11 mouse cellular contexts compared by ENCODE assay signal in the genomic region with DNA sequence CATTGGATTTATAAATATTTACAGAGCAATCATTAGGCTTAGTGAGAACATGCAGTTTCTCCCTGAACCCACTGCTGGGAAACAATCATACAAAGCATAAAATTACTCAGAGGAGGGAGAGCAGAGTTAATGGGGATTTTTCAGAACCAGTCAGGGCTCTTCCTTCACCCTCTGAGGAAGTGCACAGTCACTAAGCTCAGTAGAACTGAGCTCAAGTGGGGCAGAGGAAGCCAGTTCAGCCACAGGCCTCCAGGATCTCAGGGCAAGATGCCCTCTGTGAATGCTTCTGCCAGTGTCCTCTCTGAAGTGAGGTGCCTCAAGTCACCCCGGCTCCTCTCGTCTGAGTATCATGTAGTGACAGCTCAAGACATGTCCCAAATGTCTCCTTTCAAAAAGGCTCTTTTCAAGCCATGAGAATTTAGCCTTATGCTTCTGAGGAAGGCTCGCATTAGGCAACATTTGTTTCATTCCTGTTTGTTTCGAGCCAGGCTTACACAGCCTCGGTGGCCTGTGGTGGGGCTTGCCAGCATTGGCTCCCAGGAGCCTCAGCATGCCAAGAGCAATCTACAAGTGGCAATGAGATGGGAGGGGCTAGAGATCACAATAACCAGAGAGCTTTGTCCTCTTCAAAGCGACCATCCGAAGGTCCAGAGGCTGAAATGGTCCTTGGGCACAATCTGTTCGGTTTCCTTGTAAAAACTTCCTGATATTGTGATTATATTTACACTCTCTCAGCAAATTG.
DNase-seq lines count a peak whose midpoint lies in the region; ATAC-seq and TF ChIP-seq lines count a peak whose summit lies in the region.
"Had no signal": no experiment of that assay in that cellular context is flagged by ENCODE, and none has a peak within 500 bp of the region (broad histone marks: within the 10 kb centered on the region; RNA-seq: fewer than 3 reads in every experiment).

No protein-coding gene starts in this region.

- no peak overlapping the region for H3K4me3 ChIP-seq in kidney, adult 2 months (ENCODE audit: insufficient read depth, low read depth, low read length)
- no peak overlapping the region for H3K4me3 ChIP-seq in midbrain, embryonic 11.5 days (ENCODE audit: low read depth, low read length)
- H3K4me3 ChIP-seq in hindbrain, embryonic 10.5 days: no peak overlapping the region
- no peak overlapping the region for H3K4me3 ChIP-seq in midbrain, embryonic 13.5 days (replicated peaks)
- H3K4me3 ChIP-seq: neural tube, embryonic 13.5 days had no signal

- 64% methylated on average over 8 of the region's 8 CpGs for WGBS in kidney, adult 2 months
- WGBS in midbrain, embryonic 11.5 days: 86% methylated on average over 8 of the region's 8 CpGs
- 82% methylated on average over 8 of the region's 8 CpGs for WGBS in hindbrain, embryonic 10.5 days
- 76% methylated on average over 8 of the region's 8 CpGs for WGBS in midbrain, embryonic 13.5 days

- intact Hi-C loops in heart, postnatal 10 days (cut with DNase I): no loop called here

- H3K9ac ChIP-seq in midbrain, embryonic 11.5 days (ENCODE audit: low read length): no peak overlapping the region
- no peak overlapping the region for H3K9ac ChIP-seq in midbrain, embryonic 13.5 days (replicated peaks)
- H3K9ac ChIP-seq: neural tube, embryonic 13.5 days had no signal

- peak; percentile 17 for DNase-seq in kidney, adult 2 months
- DNase-seq in kidney, postnatal 10 days: no peak
- DNase-seq in brain, embryonic 14.5 days (ENCODE audit: low read depth): peak; percentile 39
- peak; percentile 21 to 29 for DNase-seq in heart, postnatal 10 days
- DNase-seq in lung, postnatal 25 days (ENCODE audit: low spot score): peak; percentile 56
- no peak for DNase-seq in midbrain, embryonic 11.5 days (ENCODE audit: low spot score, missing footprints)
- no peak for DNase-seq in hindbrain, embryonic 10.5 days (ENCODE audit: low spot score)

- no peak overlapping the region for H3K27ac ChIP-seq in kidney, adult 2 months (ENCODE audit: insufficient read depth, low read depth, low read length)
- H3K27ac ChIP-seq in midbrain, embryonic 11.5 days (ENCODE audit: low read depth, low read length): no peak overlapping the region
- no peak overlapping the region for H3K27ac ChIP-seq in hindbrain, embryonic 10.5 days
- H3K27ac ChIP-seq in midbrain, embryonic 13.5 days: no peak overlapping the region
- H3K27ac ChIP-seq: macrophage; neural tube, embryonic 13.5 days had no signal

- H3K4me1 ChIP-seq in kidney, adult 2 months (ENCODE audit: control insufficient read depth, insufficient read depth, low read length): no peaks in the 10 kb centered on the region
- no peaks in the 10 kb centered on the region for H3K4me1 ChIP-seq in midbrain, embryonic 11.5 days (ENCODE audit: control insufficient read depth, insufficient read depth, low read length)
- no peaks in the 10 kb centered on the region for H3K4me1 ChIP-seq in hindbrain, embryonic 10.5 days (replicated peaks)
- H3K4me1 ChIP-seq in midbrain, embryonic 13.5 days (replicated peaks): no peaks in the 10 kb centered on the region
- H3K4me1 ChIP-seq: neural tube, embryonic 13.5 days had no signal

- no peak for TF ChIP-seq CTCF in kidney, adult 2 months (conservative IDR thresholded peaks at IDR 0.05; ENCODE audit: insufficient read depth, insufficient read length, low read depth, low read length)
- TF ChIP-seq CTCF in brain, embryonic 14.5 days (IDR thresholded peaks at IDR 0.05; ENCODE audit: borderline replicate concordance, extremely low read depth, insufficient read depth, insufficient read length): no peak

- H3K9me3 ChIP-seq in midbrain, embryonic 11.5 days (ENCODE audit: control insufficient read depth, low read length): no peaks in the 10 kb centered on the region
- H3K9me3 ChIP-seq in hindbrain, embryonic 10.5 days: no peaks in the 10 kb centered on the region
- H3K9me3 ChIP-seq in midbrain, embryonic 13.5 days: no peaks in the 10 kb centered on the region
- H3K9me3 ChIP-seq: neural tube, embryonic 13.5 days had no signal

- no peaks in the 10 kb centered on the region for H3K36me3 ChIP-seq in kidney, adult 2 months (ENCODE audit: control insufficient read depth, insufficient read depth, low read length)
- no peaks in the 10 kb centered on the region for H3K36me3 ChIP-seq in midbrain, embryonic 11.5 days (ENCODE audit: control insufficient read depth, insufficient read depth, low read length)
- no peaks in the 10 kb centered on the region for H3K36me3 ChIP-seq in hindbrain, embryonic 10.5 days
- no peaks in the 10 kb centered on the region for H3K36me3 ChIP-seq in midbrain, embryonic 13.5 days
- H3K36me3 ChIP-seq: neural tube, embryonic 13.5 days had no signal

- no peak for ATAC-seq in midbrain, embryonic 11.5 days (ENCODE audit: low FRiP score)
- ATAC-seq in midbrain, embryonic 13.5 days: no peak
- ATAC-seq: hindbrain, embryonic 16.5 days had no signal

- no peak overlapping the region for H3K4me2 ChIP-seq in midbrain, embryonic 11.5 days
- H3K4me2 ChIP-seq in midbrain, embryonic 13.5 days (replicated peaks): no peak overlapping the region
- H3K4me2 ChIP-seq: neural tube, embryonic 13.5 days had no signal

- no peak for TF ChIP-seq POLR2A in kidney, adult 2 months (IDR thresholded peaks at IDR 0.05; ENCODE audit: low read depth, low read length)
- no peak for TF ChIP-seq POLR2A in brain, embryonic 14.5 days (IDR thresholded peaks at IDR 0.05; ENCODE audit: borderline replicate concordance, extremely low read depth, insufficient read depth, insufficient read length, poor library complexity, severe bottlenecking)

- H3K27me3 ChIP-seq in kidney, adult 2 months (replicated peaks; ENCODE audit: control insufficient read depth, insufficient read depth, low read length): no peaks in the 10 kb centered on the region
- H3K27me3 ChIP-seq in midbrain, embryonic 11.5 days (ENCODE audit: control insufficient read depth, insufficient read depth, low read length): no peaks in the 10 kb centered on the region
- no peaks in the 10 kb centered on the region for H3K27me3 ChIP-seq in hindbrain, embryonic 10.5 days (ENCODE audit: insufficient read depth, poor library complexity, severe bottlenecking)
- no peaks in the 10 kb centered on the region for H3K27me3 ChIP-seq in midbrain, embryonic 13.5 days
- H3K27me3 ChIP-seq: neural tube, embryonic 13.5 days had no signal

Comparison
In these comparisons a context has a peak if more than half of its experiments do, and no peak if none do; other contexts are left out.
1. DNase-seq: peak in kidney, adult 2 months (single experiment), brain, embryonic 14.5 days (single experiment), heart, postnatal 10 days (2 of 2) and lung, postnatal 25 days (single experiment); none in kidney, postnatal 10 days (single experiment), midbrain, embryonic 11.5 days (single experiment) and hindbrain, embryonic 10.5 days (single experiment).